ENCODE assay signal across 9 mouse cellular contexts in the genomic region with DNA sequence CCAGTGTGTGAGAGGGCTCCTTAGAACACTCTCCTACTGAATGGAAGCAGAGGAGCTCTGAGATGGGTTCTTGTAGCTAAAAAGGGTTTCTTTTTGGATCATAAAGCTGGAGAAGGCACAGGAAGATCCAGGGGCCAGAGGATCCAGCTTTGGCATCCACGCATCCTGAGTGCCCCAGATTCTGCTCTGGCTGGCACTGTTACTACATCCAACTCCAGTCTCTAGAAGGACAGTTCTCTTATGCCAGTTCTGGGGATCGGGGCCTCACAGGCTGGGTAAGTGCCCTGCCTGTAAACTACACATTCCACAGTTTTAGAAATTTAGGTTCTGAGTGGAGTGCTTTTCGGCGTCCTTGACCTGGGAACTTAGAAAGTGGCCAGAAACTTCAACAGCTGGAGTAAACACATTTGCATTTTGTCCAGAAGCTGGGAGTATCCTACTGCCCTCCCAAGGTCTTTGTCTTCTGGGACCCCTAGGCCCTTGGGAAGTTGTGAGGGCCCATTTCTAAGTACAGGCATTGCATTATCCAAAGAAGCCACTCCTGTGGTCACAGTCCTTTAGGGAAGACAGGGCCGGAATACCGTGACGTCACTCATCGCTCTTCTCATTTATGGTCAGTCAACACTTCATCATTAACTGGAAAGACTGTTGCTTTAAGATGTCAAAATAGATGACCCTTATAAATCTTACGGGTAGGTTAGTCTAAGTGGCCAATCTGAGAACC. TPM values are rescaled to one million over a fixed set of nuclear protein-coding genes. Genes with fewer than 3 reads are reported as not detected.
DNase-seq lines count a peak whose midpoint lies in the region; ATAC-seq lines count a peak whose summit lies in the region.
"Had no signal": no experiment of that assay in that cellular context is flagged by ENCODE, and none has a peak within 500 bp of the region (broad histone marks: within the 10 kb centered on the region; RNA-seq: fewer than 3 reads in every experiment).

No protein-coding gene starts in this region.

- H3K4me3 ChIP-seq in heart, embryonic 16.5 days (ENCODE audit: low read length), result no peak overlapping the region
- no peak overlapping the region for H3K4me3 ChIP-seq in embryonic facial prominence, embryonic 14.5 days (ENCODE audit: low read depth, low read length)

- no peak for DNase-seq in heart, postnatal 4 days
- peak; percentile 23 for DNase-seq in adipocyte (ENCODE audit: low spot score)
- DNase-seq in embryonic facial prominence, embryonic 14.5 days (ENCODE audit: low spot score), result no peak
- peak; percentile 12 for DNase-seq in lung, postnatal 25 days (ENCODE audit: low spot score)
- no peak for DNase-seq in gastrocnemius, postnatal 10 days

- peaks cover 20% of the 10 kb centered on the region for H3K4me1 ChIP-seq in heart, embryonic 16.5 days (ENCODE audit: control insufficient read depth, insufficient read depth, low read length)
- peaks cover 30% of the 10 kb centered on the region for H3K4me1 ChIP-seq in embryonic facial prominence, embryonic 14.5 days (ENCODE audit: control insufficient read depth, insufficient read depth, low read length)

- H3K9me3 ChIP-seq in heart, embryonic 16.5 days (replicated peaks; ENCODE audit: control insufficient read depth, low read length), result no peaks in the 10 kb centered on the region
- no peaks in the 10 kb centered on the region for H3K9me3 ChIP-seq in embryonic facial prominence, embryonic 14.5 days (ENCODE audit: control insufficient read depth, low read length)

- H3K36me3 ChIP-seq in heart, embryonic 16.5 days (ENCODE audit: control insufficient read depth, insufficient read depth), result no peaks in the 10 kb centered on the region
- no peaks in the 10 kb centered on the region for H3K36me3 ChIP-seq in embryonic facial prominence, embryonic 14.5 days (ENCODE audit: control insufficient read depth, insufficient read depth, low read length)

- no peak for ATAC-seq in heart, embryonic 16.5 days (replicated peaks; ENCODE audit: extremely low read depth, insufficient read depth, low FRiP score)
- no peak for ATAC-seq in embryonic facial prominence, embryonic 14.5 days (ENCODE audit: low read depth)
- no peak for ATAC-seq in erythroblast, adult 5-6 weeks (replicated peaks; ENCODE audit: low FRiP score, poor library complexity, severe bottlenecking)

- H3K4me2 ChIP-seq in heart, embryonic 16.5 days (ENCODE audit: low read depth, low read length), result no peak overlapping the region
- no peak overlapping the region for H3K4me2 ChIP-seq in embryonic facial prominence, embryonic 14.5 days (ENCODE audit: low read depth, low read length)

- no peaks in the 10 kb centered on the region for H3K27me3 ChIP-seq in heart, embryonic 16.5 days (ENCODE audit: control insufficient read depth, insufficient read depth, low read length)
- H3K27me3 ChIP-seq in embryonic facial prominence, embryonic 14.5 days (replicated peaks; ENCODE audit: control insufficient read depth, insufficient read depth, low read length), result no peaks in the 10 kb centered on the region

- H3K27ac ChIP-seq in heart, embryonic 16.5 days (ENCODE audit: low read length), result peak overlapping the region; percentile 68; the same call in 1 of the 2 replicates
- peak overlapping the region; percentile 75 for H3K27ac ChIP-seq in embryonic facial prominence, embryonic 14.5 days (replicated peaks; ENCODE audit: low read depth, low read length)

- WGBS in heart, embryonic 16.5 days, result 83% methylated on average over 9 of the region's 9 CpGs
- WGBS in embryonic facial prominence, embryonic 14.5 days, result 84% methylated on average over 9 of the region's 9 CpGs

- peak overlapping the region; percentile 36; the same call in 1 of the 2 replicates for H3K9ac ChIP-seq in heart, embryonic 16.5 days (ENCODE audit: low read length)
- H3K9ac ChIP-seq in embryonic facial prominence, embryonic 14.5 days (ENCODE audit: low read depth, low read length), result peak overlapping the region; percentile 47; the same call in 1 of the 2 replicates

RNA-seq across cellular contexts. Expression of a gene that starts 4.1 kb away (rescaled TPM):
- 0.12 and 0.21 TPM in 2 replicates for polyA plus RNA-seq in heart, embryonic 16.5 days (2015; fragmentation: Nextera tagmentation; extraction: Ambion mirVana)
- total RNA-seq in heart, postnatal 4 days (2021), result not detected
- 0.25 and 0.59 TPM in 2 replicates for polyA plus RNA-seq in embryonic facial prominence, embryonic 14.5 days (2014; fragmentation: Nextera tagmentation; extraction: Ambion mirVana)
- total RNA-seq in erythroblast, adult 5-6 weeks (2015; ENCODE audit: low replicate concordance), result not detected in 2 replicates
- total RNA-seq in erythroblast, adult 5-6 weeks (2017; ENCODE audit: low replicate concordance), result not detected in 2 replicates
- total RNA-seq in gastrocnemius, postnatal 10 days (2021), result under 1 TPM in 1 of 2 experiments, not detected in 1; 0.11 TPM
- total RNA-seq: adrenal gland, adult 18-20 months; left cerebral cortex, postnatal 14 days had no signal

RNA-seq across cellular contexts. Expression of a gene that starts 57.8 kb away (rescaled TPM):
- polyA plus RNA-seq in heart, embryonic 16.5 days (2015; fragmentation: Nextera tagmentation; extraction: Ambion mirVana), result 8.3 and 10.2 TPM in 2 replicates
- 10 to 100 TPM; 21.6 to 22.9 TPM for total RNA-seq in heart, postnatal 4 days (2021)
- polyA plus RNA-seq in embryonic facial prominence, embryonic 14.5 days (2014; fragmentation: Nextera tagmentation; extraction: Ambion mirVana), result 22.7 and 23.3 TPM in 2 replicates
- total RNA-seq in erythroblast, adult 5-6 weeks (2015; ENCODE audit: low replicate concordance), result 5.9 and 7.9 TPM in 2 replicates
- 5.9 and 6.4 TPM in 2 replicates for total RNA-seq in erythroblast, adult 5-6 weeks (2017; ENCODE audit: low replicate concordance)
- 10 to 100 TPM; 36.1 to 44.4 TPM for total RNA-seq in gastrocnemius, postnatal 10 days (2021)

Comparison
In these comparisons a context has a peak if more than half of its experiments do, and no peak if none do; other contexts are left out.
1. DNase-seq: peak in adipocyte (single experiment) and lung, postnatal 25 days (single experiment); none in heart, postnatal 4 days (single experiment), embryonic facial prominence, embryonic 14.5 days (single experiment) and gastrocnemius, postnatal 10 days (single experiment).